Mouse (Mus musculus) gastrocnemius, adult 2 months (tissue): ENCODE results near the gene Ror1. TPM values are rescaled to one million over a fixed set of nuclear protein-coding genes. Genes with fewer than 3 reads are reported as not detected.

ENCODE experiments used
- DNase-seq: peaks from one replicate; pipeline ENCODE4 v3.0.0; 2022
- H3K27ac ChIP-seq: fragments of 200-600 bp; 2 replicates; pipeline ENCODE4 v1.8.1; 2022; ENCODE audit warnings: mild to moderate bottlenecking
- H3K4me3 ChIP-seq: fragments of 200-600 bp; 2 replicates; pipeline ENCODE4 v1.8.1; 2022; ENCODE audit warnings: mild to moderate bottlenecking, moderate library complexity
- CTCF ChIP-seq: fragments of 200-600 bp; IDR thresholded peaks from 2 replicates; pipeline ENCODE4 v1.8.1; 2022; ENCODE audit warnings: antibody characterized with exemption, mild to moderate bottlenecking, moderate library complexity
- intact Hi-C: fragments of 180-260 bp; cut with DNase I; formaldehyde crosslinking; loops from one replicate; pipeline ENCODE4 v1.15.1; 2025
- total RNA-seq, 2 experiments: library from RNA; stranded (reverse); gene quantifications; 2 replicates each; pipeline ENCODE4 v1.2.3; 2021

Ror1 gene
- total RNA-seq, 2 experiments from 2014 or later: 0.79 to 1.5 TPM

DNA sequence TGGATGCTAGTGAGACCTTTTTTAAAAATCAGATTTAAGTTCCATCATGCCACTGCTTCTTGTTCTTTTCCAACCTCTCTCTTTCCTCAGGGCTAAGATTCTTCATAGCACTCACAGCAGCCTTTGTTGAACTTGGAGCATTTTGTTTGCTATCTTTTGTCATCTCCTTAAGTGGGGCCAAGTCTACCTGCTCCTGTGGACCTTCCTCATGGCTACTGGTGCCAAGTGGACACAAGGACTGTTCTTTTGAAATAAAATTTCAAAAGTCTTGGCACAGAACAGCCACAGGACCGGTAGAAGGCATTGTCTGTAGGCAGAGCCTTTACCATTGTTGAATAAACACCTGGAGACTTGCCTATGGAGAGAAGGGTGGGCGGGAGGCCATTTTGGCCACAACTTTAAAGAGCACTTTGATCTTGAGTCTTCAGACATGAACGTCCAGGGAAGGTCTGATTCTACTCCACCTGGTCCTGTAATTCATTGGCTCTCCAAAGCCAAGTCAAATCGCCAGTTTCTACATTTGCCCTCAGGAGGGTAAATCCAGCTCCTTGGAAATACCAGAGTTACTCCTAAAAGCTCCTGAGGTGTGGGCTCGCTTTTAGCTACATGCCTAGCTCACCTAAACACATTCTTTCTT, 195.5 kb downstream of the Ror1 start:
- intact Hi-C loops: no loop called here
- DNase-seq: no peak
- no peak for TF ChIP-seq CTCF
- Histone ChIP-seq H3K4me3 (no peak overlapping the region), H3K27ac (no peak overlapping the region)

DNA sequence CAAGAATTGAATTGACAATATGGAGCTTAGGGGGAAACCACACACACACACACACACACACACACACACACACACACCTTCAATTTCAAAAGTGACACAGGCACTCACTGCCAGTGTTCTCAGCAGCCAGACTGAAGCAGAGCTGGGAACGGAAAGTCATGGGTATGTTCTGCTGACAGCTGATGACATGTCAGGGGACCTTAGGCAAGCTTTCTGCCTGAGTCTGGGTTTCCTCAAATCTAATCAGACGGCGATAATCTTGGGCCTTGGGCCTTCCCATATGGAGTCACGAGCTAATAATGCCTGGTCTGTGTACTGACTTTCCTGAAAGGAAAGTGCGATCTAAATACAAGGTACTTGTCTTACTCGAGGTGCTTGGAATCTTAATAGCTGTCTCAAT, 202.1 kb downstream of the Ror1 start:
- Histone ChIP-seq H3K4me3 (no peak overlapping the region), H3K27ac (no peak overlapping the region)
- intact Hi-C loops: no loop called here
- DNase-seq: no peak
- no peak for TF ChIP-seq CTCF

DNA sequence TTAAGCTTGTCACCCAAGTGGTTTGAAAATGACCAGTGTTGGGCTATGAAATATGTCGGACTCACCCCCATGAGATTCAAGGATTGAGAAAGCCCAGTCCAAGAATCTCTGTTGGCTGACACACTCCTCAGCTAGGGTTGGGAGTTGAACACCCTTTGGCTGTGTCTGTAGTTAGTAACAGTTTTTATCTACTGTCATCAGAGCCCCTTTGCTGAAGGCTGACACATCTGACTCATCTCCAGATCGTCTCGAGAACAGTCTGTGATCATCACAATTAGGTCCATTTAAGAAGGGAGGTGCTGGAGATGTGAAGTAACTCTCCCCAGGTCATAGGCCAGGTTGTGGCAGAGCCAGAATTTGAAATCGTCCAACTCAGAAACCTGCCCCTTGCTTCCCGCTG, 203.0 kb downstream of the Ror1 start:
- Histone ChIP-seq H3K4me3 (no peak overlapping the region), H3K27ac (no peak overlapping the region)
- intact Hi-C loops: no loop called here
- DNase-seq: no peak
- TF ChIP-seq CTCF: no peak

DNA sequence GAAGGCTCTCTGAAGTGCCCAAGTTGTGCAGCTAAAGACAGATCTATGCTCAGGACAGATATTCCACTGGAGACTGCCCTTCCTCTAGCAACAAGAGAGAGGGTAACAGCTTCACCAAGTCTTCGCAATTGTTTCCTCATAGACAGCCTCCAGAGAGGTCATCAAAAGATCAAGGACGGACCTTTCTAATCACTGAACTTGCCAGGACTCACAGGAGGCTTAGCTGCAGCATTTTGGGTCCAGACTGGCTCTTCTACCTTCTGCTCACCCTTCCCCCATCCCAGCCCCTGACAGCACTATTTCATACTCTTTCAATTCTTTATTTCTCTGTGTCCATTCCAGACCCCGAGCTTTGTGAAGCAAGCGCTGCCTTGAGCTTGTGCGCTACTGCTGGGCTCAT, 204.6 kb downstream of the Ror1 start:
- no peak for DNase-seq
- intact Hi-C loops: loop anchor here (10.0 kb wide), 1 partner anchor 65 kb away; no protein-coding TSS in a partner anchor
- no peak for TF ChIP-seq CTCF
- H3K27ac ChIP-seq: no peak overlapping the region
- no peak overlapping the region for H3K4me3 ChIP-seq

DNA sequence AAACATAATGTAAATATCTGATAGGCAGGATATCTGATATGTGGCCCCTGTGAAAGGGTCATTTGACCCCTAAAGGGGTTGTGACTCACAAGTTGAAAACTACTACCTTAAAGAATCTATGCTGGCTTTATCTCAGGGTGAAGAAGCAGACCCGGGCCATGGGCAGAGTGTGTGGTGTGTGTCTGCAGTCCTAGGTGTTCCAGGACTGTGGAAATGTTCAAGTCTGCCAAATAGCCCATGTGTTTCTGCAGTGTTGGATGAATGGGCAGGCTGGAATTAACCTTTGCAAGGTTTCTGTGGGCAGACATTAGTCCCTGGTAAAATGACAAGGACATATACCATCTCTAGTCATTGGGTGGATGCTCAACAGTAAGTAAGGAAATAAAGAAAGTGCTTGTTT, 205.8 kb downstream of the Ror1 start:
- no peak overlapping the region for H3K27ac ChIP-seq

DNA sequence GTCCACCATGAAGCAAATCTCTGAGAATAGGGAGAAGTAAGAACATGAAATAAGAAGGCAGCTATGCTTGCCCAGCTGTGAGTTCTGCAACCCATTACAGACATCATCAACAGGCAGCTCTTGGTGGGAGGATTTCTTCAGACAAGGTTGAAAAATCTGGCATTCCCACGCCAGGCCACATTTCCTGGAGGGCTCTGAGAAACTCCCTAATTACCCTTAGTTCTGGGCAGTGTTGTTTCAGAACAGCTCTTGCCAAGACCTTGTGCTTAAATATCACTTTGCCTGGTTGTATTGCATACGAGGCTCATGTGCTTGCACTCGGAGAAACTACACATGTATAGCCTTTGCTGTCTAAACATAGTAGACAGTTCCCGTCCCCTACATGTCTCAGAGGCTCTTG, 211.8 kb downstream of the Ror1 start:
- Histone ChIP-seq H3K4me3 (no peak overlapping the region), H3K27ac (no peak overlapping the region)
- intact Hi-C loops: loop anchor here (10.0 kb wide), 1 partner anchor 73 kb away; no protein-coding TSS in a partner anchor
- DNase-seq: no peak
- no peak for TF ChIP-seq CTCF

More for the DNA sequence above, 205.8 kb downstream of the Ror1 start:
- intact Hi-C loops: loop anchor here (10.0 kb wide), 1 partner anchor 67 kb away; no protein-coding TSS in a partner anchor
- TF ChIP-seq CTCF: no peak
- H3K4me3 ChIP-seq: no peak overlapping the region
- no peak for DNase-seq

DNA sequence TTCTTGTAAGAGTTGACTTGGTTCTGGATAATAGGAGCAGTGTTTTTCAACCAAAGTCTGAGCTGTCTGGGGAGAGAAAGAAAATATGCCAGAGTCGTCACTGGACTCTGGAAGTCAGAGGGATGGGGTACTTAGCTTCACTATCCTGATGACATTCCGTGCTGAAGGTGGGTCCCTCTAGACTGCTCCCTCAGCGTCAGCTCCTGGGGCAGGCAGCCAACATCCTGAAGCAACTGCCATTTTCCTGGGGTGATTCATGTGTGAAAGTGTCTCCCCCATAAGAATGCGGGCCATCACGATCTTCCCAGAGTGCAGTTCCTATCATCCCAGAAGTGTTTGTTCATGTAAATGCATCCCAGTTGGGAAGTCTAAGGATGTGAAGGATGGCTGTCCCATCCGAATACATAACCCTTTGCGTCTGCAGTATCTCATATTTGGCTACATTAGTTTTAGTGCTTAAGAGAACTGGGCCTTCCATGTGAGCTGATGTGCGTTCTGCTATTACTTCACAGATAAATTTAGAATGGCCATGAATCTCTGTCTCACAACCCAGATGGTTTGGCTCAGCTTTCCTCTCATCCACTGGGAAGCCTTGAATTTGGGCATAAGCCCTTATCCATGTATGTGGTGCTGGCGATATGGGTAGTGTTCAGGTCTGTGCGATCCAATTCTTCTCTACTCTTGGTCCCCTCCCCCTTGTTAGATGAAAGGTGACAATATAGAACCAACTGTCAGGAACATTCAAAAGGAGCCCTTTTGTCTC, 216.4 kb downstream of the Ror1 start:
- no peak overlapping the region for H3K4me3 ChIP-seq
- peak overlapping the region; percentile 24; the same call in 1 of the 2 replicates for H3K27ac ChIP-seq
- intact Hi-C loops: no loop called here
- no peak for TF ChIP-seq CTCF
- DNase-seq: peak; percentile 48

DNA sequence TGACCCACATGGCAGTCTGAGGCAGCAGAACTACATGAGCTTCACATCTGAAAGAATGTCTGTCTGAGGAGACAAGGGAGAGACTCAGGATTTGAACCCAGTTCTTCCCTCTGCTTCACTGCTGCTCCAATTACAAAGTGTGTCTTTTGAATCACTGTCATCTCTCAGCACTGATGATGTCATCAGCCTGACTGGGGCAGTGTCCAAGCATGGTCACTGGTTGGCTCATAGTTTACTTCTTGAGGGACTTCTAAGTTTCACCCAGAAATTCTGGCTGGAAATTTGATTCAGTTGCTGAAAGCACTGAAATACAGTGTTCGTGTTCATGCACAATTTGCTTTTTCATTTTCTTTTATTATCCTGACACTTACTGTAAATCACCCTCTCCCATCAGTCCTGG, 219.5 kb downstream of the Ror1 start:
- no peak overlapping the region for H3K27ac ChIP-seq
- intact Hi-C loops: no loop called here
- no peak for TF ChIP-seq CTCF
- no peak overlapping the region for H3K4me3 ChIP-seq
- peak; percentile 66 for DNase-seq

DNA sequence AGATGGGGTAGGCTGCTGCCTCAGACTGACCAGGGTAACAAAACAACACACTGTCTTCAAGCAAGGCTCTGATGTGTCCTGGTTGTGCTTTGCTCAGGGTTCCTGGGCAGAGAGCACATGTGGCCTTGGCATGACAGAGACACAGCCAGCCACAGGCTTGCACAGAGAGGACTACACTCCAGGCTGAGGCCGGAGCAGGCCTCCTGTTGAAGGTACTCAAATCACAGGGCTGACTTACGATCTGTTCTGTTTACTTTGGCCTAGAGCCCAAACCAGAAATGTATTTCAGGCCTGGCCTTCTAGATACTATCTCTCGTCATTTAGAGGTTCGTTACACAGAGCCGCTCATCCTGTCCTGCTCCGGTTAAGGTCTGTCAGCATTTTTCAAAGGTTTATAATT, 226.2 kb downstream of the Ror1 start:
- Histone ChIP-seq H3K4me3 (no peak overlapping the region), H3K27ac (0 out of 2 replicates have a peak overlapping the region, but pooled peaks have one; percentile 1)
- DNase-seq: no peak
- intact Hi-C loops: no loop called here
- no peak for TF ChIP-seq CTCF

DNA sequence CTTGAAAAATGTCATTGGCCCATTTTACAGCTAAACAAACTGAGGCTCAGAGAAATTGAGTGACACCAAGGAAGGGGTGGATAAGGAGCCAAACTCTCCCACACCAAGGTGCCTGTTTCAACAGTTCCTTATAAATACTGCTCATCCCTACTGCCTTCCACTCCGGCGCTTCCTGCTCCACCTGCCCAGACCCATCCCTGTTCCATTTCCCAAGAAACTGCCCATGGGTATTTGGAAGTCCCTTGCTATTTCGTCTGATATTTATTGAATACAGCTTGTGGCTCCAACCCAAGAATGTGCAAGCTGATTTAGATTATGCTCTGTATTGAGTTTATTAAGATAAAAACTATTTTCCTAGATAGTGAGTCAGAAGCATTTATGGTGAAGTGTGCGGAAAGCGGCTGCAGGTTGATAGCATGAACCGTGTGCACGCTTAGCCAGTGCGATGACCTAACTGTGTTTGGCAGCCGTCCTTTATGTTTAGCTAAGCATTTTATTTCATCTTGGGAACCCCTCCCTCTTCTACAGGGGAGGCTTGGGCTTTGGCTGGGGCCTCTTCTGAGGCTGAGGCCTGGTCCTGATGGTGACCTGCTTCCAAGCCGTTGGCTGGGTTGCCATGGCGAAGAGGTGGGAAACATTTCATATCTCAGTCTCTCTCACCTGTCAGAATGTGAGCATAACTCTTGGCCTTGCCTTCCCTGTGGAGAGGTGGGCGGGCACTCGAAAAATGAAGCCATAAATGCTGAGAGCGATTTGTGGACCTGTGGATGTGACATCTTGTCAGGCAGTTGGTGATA, 229.3 kb downstream of the Ror1 start:
- Histone ChIP-seq H3K4me3 (no peak overlapping the region), H3K27ac (no peak overlapping the region)
- intact Hi-C loops: no loop called here
- no peak for TF ChIP-seq CTCF
- DNase-seq: no peak

DNA sequence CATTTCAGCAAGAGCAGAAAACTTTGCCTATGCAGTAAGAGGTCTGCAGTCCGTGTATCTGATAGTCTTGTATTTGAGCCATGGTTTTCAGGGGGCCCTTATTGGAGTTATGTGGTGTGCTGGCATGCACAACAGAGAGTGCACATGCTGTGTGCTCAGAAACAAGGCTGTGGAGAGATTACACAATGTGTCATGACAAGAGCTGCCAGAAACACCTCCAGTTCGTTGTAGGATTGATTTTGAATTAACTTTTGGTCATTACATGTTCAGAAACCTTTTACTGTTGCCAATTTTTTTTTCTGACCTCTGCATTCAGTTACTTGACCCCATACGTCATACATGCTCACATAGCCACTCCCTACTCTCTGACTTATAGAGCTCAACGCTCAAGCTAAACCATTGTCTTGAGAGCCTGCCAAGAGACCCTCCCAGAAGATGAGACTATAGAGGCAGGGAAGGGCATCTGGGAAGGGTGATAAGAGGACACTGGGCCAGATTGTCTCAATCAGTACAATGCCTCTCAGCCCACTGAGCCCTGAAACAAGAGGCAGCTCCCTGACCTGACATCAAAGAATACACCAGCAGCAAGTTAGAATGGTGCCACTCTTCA, 232.9 kb downstream of the Ror1 start:
- no peak overlapping the region for H3K4me3 ChIP-seq
- TF ChIP-seq CTCF: no peak
- no peak for DNase-seq
- intact Hi-C loops: no loop called here
- H3K27ac ChIP-seq: no peak overlapping the region

DNA sequence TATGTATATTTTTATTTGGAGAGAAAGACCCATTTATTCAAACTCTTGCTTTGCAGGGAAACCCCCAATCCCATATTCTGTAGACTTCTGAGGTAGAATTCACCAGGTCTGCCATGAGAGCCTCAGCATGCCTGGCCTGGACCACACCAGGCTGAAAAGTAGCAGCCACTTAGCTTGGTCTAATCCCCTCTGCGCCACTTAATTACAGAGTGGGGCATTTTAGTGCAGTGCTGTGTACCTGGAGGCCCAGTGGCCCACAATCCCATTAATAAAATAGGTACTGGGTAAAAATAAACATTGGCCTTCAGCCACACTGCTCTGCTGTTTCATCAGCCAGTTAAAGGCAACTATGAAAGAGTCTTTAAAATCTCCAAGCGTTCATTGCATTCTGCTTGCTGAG, 239.6 kb downstream of the Ror1 start:
- H3K27ac ChIP-seq: no peak overlapping the region
- intact Hi-C loops: no loop called here
- DNase-seq: no peak
- TF ChIP-seq CTCF: no peak
- H3K4me3 ChIP-seq: no peak overlapping the region
